Mouse (Mus musculus) fibroblast of lung, adult 2 months (primary cell): Measurements from ENCODE around the gene Fndc8.
A peak's percentile ranks its signal among the peaks of the same experiment; 100 is the strongest.

ENCODE experiments used
- DNase-seq: peaks from one replicate; pipeline ENCODE4 v3.0.0-alpha.2; 2011; ENCODE audit warnings: low read depth

Fndc8 gene

GRCm38 (mm10) chr11:82869506-82870172, 22.3 kb upstream of the Fndc8 start:
- DNase-seq, result no peak

DNA sequence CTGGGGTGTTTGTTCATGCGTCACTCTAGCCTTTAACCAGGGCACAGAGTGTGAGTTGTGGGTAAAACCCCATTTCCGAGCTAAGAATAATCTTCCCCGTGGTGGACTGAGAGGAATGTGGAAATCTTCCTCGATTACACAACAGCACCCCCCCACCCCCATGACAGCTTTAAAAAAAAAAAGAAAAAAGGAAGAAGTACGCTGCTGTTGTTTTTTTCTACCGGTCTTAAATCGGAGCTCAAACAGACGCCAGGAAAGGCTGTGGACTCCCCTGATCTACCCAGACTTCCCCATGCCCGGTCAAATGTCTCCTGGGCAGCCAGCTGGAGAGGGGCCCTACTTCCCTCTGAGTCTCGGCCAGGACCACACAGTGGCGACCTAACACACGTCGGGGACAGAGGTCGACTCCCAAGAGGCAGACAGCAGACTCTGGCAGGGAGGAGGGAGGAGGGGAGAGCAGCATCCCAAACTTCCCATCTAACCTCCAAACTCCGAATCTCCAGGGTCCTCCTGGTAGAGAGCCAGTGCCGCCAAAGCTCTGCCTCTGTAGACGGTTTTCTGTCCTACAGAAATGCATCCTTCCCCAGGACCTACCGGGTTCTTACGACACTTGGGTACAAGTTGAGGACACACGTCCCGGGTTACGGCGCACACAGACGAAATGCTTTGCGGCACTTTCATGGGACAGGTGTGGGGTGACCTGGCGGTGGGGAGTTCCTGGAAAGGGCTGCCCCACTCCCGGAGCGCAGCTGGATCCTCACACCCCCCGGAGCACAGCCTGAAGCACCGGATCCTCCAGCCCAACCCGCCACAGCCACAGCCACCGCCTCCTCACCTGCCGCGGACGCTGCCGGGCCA, 21.5 kb upstream of the Fndc8 start:
- DNase-seq, result peak; percentile 61

GRCm38 (mm10) chr11:82871031-82871446, 20.9 kb upstream of the Fndc8 start, which contains the start of gene Rffl:
Rffl (minus strand) TSS chr11:82871210.
- DNase-seq, result peak; percentile 54

DNA sequence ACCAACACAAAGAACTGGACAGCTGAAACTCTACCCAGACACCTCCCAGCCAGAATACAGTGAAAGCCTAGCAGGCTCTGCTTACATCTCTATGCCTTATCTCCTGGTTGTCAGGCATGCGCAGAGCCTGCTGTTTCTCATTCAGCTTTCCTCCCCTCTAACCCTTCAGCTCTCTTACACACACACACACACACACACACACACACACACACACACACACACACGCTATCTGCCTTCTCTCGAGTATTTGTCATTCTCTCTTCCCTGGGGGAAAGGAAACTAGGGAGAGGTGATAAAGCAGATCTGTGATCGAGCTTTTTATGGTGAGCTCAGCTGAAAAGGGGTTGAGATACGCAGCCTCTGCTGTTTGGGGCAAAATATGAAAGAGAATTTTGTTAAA, 17.0 kb upstream of the Fndc8 start:
- DNase-seq, result no peak

- DNase-seq, result no peak
Observed at GRCm38 (mm10) chr11:82875631-82876030, 16.3 kb upstream of the Fndc8 start.

DNA sequence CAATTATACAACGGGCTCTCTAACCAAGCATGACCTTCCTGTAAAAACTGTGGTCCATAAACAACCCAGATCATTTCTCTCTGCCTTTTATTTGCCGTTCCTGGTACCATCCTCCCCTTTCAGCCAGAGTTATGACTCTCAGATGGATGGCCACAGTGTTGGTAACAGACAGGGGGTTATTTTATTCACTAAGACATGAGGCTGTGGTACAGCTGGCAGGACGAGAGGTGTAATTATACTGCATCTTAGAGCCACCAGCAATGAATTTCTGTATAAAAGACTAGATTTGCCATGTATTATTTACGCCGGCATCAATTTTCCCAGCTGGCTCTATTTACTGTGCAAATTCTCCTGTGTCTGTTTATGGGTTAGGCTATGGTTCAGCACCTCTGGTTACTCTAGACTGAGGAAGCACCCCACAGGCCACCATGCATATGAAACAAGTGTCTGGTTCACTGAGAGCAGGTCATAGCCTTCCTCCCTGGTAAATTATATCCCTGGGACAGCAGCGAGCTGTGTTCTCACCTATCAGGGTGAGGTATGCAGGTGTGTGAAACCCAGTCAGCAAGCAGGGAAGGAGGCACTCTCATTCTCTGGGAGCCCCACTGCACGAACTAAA, 14.1 kb upstream of the Fndc8 start:
- no peak for DNase-seq

GRCm38 (mm10) chr11:82883180-82883579, 8.7 kb upstream of the Fndc8 start:
- DNase-seq, result no peak

GRCm38 (mm10) chr11:82886559-82886958, 5.4 kb upstream of the Fndc8 start:
- no peak for DNase-seq

DNA sequence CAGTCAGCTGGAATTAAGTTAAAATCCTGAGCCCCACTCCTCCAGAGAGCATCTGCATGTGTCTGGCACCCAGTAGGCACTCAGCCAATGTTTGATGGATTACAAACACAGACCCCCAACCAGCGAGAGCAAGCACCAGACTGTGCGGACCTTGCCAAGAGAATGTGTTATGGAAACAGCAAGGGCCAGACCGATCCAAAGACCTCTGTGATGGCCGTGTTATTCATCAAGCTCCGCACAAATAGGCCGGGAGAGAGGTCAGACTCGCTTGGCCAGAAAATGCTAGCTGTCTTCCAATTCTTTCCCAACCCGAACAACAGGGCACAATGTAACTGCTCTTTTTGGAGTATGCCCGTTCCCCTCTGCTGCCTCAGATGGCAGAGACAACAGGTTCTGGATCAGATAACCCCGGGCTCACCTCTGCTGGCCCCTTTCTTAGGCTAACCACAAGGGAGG, 3.4 kb upstream of the Fndc8 start:
- DNase-seq, result peak; percentile 65

- no peak for DNase-seq
Observed at GRCm38 (mm10) chr11:82889524-82890341, 2.2 kb upstream of the Fndc8 start.

GRCm38 (mm10) chr11:82890342-82890762, 1.6 kb upstream of the Fndc8 start, which contains the start of gene Rad51d:
Rad51d (minus strand) TSS chr11:82890614.
- peak; percentile 77 for DNase-seq

DNA sequence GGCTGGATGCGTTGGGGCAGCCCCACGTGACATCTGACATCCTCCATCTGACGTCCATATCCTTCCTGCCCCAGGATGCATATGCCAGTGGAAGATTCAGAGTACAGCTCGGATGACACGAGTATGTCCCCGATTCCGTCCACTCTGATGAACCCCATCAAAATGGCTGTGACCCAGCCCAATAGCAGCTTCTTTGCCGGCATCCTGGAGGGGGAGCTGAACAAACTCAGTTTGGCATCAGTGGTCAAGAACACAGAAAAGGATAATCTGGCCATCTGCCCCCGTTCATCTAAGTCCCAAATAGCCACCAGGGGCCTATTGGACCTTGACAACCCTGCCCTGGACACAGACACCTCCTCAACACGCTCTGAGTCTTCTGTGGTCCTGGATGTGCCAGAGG, 5.6 kb downstream of the Fndc8 start:
- no peak for DNase-seq

- DNase-seq, result no peak
Observed at GRCm38 (mm10) chr11:82899720-82900119, 7.8 kb downstream of the Fndc8 start.

DNA sequence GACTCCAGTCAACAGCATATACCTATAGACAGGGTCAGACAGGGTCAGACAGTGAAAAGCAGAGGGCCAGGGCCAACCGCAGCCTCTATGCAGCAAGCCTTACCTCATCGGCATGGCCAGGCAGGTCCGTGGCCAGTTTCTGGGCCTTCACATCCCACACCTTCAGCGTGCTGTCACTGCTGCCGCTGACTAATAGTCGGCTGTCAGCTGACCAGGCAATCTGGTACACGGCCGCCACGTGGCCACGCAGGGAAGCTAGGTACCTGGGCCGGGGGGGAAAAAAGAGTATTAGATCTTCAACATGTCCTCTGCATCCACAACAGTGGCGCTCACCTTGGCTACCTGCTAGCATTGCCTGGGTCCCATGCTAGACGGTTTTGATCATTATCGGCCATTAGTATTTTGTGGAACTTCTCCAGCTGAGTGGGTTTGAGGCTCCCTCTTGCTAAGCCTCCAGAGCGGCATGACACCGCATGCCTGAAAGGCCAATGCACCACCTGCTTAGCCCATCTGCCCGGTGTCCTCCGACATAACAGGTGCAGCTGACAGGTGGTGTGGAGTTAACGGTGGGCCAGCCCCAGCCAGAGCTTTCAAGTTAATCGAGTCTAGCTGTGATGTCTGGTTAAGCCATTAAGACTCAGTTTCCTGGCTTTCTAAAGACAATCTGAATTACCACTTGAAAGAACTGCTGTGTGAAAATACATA, 9.8 kb downstream of the Fndc8 start:
- DNase-seq, result no peak

DNA sequence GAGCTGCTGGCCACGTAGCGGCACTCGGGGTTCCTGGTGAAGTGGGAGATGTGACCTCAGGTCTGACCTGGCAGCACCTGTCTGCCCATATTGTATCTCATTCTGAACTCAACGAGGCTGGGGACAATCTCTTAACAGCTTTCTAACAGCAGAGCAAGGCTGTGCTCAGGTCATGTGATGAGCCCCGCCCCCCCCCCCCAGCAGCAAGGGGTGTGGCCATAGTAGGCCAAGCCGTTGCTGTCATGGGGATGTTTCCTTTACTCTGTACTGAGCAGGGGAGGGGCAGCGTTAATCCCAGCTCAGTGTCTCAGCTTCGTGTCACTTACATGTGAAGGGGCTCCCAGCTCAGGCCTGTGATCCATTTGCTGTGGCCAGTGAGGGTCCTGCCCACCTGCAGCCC, 13.0 kb downstream of the Fndc8 start:
- DNase-seq, result no peak

DNA sequence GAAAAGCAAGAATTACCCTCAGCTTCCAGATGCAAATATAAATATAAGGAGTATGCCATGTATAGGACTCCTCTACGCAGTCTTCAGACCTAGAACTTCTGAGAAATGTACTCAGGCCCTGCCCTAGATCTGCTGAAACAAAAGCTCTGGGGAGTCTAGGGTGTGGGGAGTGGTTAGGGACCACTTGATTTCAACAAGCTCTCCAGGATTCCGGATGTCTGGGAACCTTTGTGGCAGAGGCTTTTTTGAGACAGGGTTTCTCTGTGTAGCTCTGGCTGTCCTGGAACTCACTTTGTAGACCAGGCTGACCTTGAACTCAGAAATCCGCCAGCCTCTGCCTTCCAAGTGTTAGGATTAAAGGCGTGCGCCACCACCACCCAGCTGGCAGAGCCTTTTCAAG, 13.9 kb downstream of the Fndc8 start:
- DNase-seq, result no peak

GRCm38 (mm10) chr11:82907651-82908607, 16.0 kb downstream of the Fndc8 start, which contains the start of gene Nle1:
Nle1 (minus strand) TSS chr11:82908411.
- DNase-seq, result peak; percentile 46

- no peak for DNase-seq
Observed at GRCm38 (mm10) chr11:82908608-82908989, 16.7 kb downstream of the Fndc8 start.

GRCm38 (mm10) chr11:82910250-82910649, 18.3 kb downstream of the Fndc8 start, which contains the start of gene Unc45b:
Unc45b (plus strand) TSS chr11:82910550.
- no peak for DNase-seq
